Mouse (Mus musculus) embryonic fibroblast, embryonic 13.5 days (primary cell): ENCODE results near the gene Pgd. TPM values are rescaled to one million over a fixed set of nuclear protein-coding genes. Genes with fewer than 3 reads are reported as not detected.
A peak's percentile ranks its signal among the peaks of the same experiment; 100 is the strongest.
"Not testable (repeated sequence)": the region's sequence is repeated elsewhere in the genome, so short reads cannot be mapped to it uniquely, and the experiment has no call there.

Experiments used
- H3K27ac ChIP-seq: 2 replicates; pipeline ENCODE4 v1.5.1; 2012; ENCODE audit warnings: low read length, control low read depth, inconsistent platforms; ENCODE audit not compliant: insufficient read depth
- H3K4me1 ChIP-seq: 2 replicates; pipeline ENCODE4 v1.6.1; 2011; ENCODE audit warnings: low read length; ENCODE audit not compliant: control insufficient read depth, insufficient read depth
- H3K4me3 ChIP-seq: 2 replicates; pipeline ENCODE4 v1.5.1; 2011; ENCODE audit warnings: mild to moderate bottlenecking, control low read depth, low read length; ENCODE audit not compliant: insufficient read depth
- CTCF ChIP-seq: IDR thresholded peaks from 2 replicates; pipeline ENCODE4 v1.5.1; 2011; ENCODE audit warnings: mild to moderate bottlenecking, control low read depth, low read length, moderate library complexity, borderline replicate concordance; ENCODE audit not compliant: insufficient read depth
- POLR2A ChIP-seq: IDR thresholded peaks from 2 replicates; pipeline ENCODE4 v1.6.1; 2011; ENCODE audit warnings: low read depth, mild to moderate bottlenecking, control low read depth, low read length, moderate library complexity
- polyA plus RNA-seq: library from polyadenylated mRNA; stranded (reverse); fragments of >200 nt; gene quantifications from 2 replicates; pipeline ENCODE4 v1.2.4, GENCODE M21; 2011; ENCODE audit warnings: low read depth; ENCODE audit not compliant: missing spikeins, insufficient read length

Pgd gene
- polyA plus RNA-seq, 1 experiment = 112 TPM

- TF ChIP-seq CTCF (no peak), POLR2A (no peak)
- no peak overlapping the region for H3K4me3 ChIP-seq
- H3K27ac ChIP-seq = no peak overlapping the region
These were observed 41.0 kb downstream of the Pgd start for GRCm38 (mm10) chr4:149125341-149126114.

GRCm38 (mm10) chr4:149123432-149123831 is 43.1 kb downstream of the Pgd start:
- Histone ChIP-seq H3K4me3 (no peak overlapping the region), H3K27ac (no peak overlapping the region), H3K4me1 (no peaks in the 10 kb centered on the region)
- TF ChIP-seq POLR2A (no peak), CTCF (no peak)

More at GRCm38 (mm10) chr4:149125341-149126114, 41.0 kb downstream of the Pgd start:
- H3K4me1 ChIP-seq = no peaks in the 10 kb centered on the region

- H3K4me1 ChIP-seq, H3K4me3 ChIP-seq, H3K27ac ChIP-seq: not testable (repeated sequence)
These were observed 46.5 kb downstream of the Pgd start for GRCm38 (mm10) chr4:149119978-149120562.

GRCm38 (mm10) chr4:149103875-149104561 is 62.6 kb downstream of the Pgd start, which contains the start of gene Dffa:
Gene Dffa, plus strand, starts transcription at chr4:149104146.
- peak within 1 kb of the TSS; percentile 98 for H3K4me3 ChIP-seq
- no peaks in the 10 kb centered on the region; the same call in 1 of the 2 replicates for H3K4me1 ChIP-seq
- TF ChIP-seq CTCF (no peak), POLR2A (peak; percentile 58)
- no peak within 1 kb of the TSS for H3K27ac ChIP-seq

GRCm38 (mm10) chr4:149101456-149101855 is 65.1 kb downstream of the Pgd start:
- no peak for TF ChIP-seq CTCF
- no peak for TF ChIP-seq POLR2A
- Histone ChIP-seq H3K4me1 (peaks cover 2% of the 10 kb centered on the region; the same call in 1 of the 2 replicates), H3K4me3 (no peak overlapping the region), H3K27ac (peak overlapping the region; percentile 78; the same call in 1 of the 2 replicates)

GRCm38 (mm10) chr4:149100449-149100848 is 66.1 kb downstream of the Pgd start:
- H3K4me3 ChIP-seq, H3K27ac ChIP-seq, H3K4me1 ChIP-seq: not testable (repeated sequence)

Other genes starting within 250 kb of the Pgd start
- 28.9 and 34.6 TPM in 2 replicates for gene Pex14, start 66.9 kb downstream of the Pgd start, polyA plus RNA-seq
- 12.7 and 14.7 TPM in 2 replicates for gene Dffa, start 62.6 kb downstream of the Pgd start, polyA plus RNA-seq
- gene Cort, start 40.0 kb downstream of the Pgd start, polyA plus RNA-seq = not detected in 2 replicates
- gene Cenps, start 29.1 kb downstream of the Pgd start, polyA plus RNA-seq = 7.3 and 8.9 TPM in 2 replicates
- gene Kif1b, start 140.9 kb upstream of the Pgd start, polyA plus RNA-seq = 79.8 and 84.1 TPM in 2 replicates